Mouse (Mus musculus): ENCODE measurements around the gene Gm5580.
"Not testable (repeated sequence)": the region's sequence is repeated elsewhere in the genome, so short reads cannot be mapped to it uniquely, and the experiment has no call there.

DNA sequence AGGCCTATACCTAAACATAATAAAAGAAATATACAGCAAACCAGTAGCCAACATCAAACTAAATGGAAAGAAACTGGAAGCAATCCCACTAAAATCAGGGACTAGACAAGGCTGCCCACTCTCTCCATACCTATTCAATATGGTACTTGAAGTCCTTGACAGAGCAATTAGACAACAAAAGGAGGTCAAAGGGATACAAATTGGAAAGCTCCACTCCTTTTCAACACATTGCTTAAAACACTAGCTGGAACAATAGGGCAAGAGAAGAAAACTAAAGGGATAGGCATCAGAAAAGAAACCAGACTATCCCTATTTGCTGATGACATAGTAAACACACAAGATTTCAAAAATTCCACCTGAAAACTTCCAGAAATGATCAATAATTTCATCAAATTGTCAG, 50.0 kb downstream of the Gm5580 start:
- TF ChIP-seq CTCF (conservative IDR thresholded peaks at IDR 0.05; ENCODE audit: low read length); POU5F1 (IDR thresholded peaks at IDR 0.05; ENCODE audit: borderline replicate concordance, low read length): not testable (repeated sequence)
- peak; percentile 91 for TF ChIP-seq NANOG (IDR thresholded peaks at IDR 0.05; ENCODE audit: borderline replicate concordance, low read length)

Measured in E14TG2a.4 (cell line).